Mouse (Mus musculus) forelimb bud, embryonic 11.5 days (tissue): Measurements from ENCODE around the gene Ifng.
"Not testable (repeated sequence)": the region's sequence is repeated elsewhere in the genome, so short reads cannot be mapped to it uniquely, and the experiment has no call there.

Experiments used
- DNase-seq: peaks from one replicate; pipeline ENCODE4 v3.0.0-alpha.2; 2012; ENCODE audit warnings: low read depth, low spot score

Gene Ifng

DNA sequence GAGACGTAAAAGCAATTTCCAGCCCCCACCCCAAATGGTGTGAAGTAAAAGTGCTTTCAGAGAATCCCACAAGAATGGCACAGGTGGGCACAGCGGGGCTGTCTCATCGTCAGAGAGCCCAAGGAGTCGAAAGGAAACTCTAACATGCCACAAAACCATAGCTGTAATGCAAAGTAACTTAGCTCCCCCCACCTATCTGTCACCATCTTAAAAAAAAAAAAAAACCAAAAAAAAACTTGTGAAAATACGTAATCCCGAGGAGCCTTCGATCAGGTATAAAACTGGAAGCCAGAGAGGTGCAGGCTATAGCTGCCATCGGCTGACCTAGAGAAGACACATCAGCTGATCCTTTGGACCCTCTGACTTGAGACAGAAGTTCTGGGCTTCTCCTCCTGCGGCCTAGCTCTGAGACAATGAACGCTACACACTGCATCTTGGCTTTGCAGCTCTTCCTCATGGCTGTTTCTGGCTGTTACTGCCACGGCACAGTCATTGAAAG is at the start of gene Ifng:
Gene Ifng (plus strand): TSS at position 305 of the 499 bp plus-strand sequence.
- DNase-seq, result no peak

DNA sequence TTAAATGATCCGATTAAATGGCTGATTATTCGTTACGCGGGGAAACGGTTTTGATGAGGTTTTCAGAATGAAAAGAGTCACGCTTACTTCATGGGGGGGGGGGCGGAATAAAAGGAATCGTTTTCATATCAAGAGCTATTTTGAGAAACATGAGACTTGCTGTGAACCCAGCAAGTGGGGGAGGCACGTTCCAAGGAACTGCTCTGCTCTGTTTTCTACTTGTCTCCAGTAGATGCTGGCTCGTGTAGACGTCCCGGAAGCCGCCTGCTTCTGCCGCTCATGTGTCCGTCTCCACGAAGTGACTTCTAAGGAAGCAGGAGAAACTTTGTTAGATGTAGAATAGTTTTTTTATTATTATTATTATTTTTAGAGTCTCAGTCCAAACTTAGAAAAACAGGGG is 40.9 kb upstream of the Ifng start:
- DNase-seq, result no peak

DNA sequence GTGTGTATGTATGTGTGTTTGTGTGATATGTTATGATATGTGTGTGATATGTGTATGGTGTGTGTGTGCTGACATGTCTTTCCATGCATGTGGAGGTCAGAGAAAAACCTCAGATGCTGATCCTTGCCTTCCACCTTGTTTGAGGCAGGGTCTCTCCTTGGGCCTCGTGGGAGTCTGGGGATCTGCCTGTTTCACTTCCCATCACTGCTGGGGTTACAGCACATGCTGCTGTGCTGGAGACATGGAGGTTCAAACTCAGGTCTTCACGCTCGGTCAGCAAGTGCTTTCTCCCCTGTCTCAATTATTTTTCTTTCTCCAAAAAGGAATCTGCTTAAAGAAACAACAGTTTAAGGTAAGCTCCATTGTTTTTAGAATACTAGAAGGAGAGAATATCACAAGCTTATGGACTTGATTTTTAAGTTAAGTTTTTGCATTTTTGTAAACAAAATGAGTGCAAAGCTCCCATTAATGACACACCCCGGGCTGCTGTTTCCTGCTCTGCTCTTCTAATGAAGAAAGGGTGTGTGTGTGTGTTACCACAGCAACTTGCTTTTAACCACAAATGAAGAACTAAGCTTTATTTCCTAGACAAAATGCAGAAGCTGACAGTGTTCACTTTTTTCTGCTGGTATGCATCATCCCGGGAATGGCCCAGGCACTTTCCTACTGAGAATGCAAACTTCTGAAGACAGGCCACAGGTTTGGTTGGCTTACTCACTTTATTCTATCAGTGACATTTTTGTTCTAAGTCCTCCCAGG is 34.2 kb upstream of the Ifng start:
- no peak for DNase-seq

DNA sequence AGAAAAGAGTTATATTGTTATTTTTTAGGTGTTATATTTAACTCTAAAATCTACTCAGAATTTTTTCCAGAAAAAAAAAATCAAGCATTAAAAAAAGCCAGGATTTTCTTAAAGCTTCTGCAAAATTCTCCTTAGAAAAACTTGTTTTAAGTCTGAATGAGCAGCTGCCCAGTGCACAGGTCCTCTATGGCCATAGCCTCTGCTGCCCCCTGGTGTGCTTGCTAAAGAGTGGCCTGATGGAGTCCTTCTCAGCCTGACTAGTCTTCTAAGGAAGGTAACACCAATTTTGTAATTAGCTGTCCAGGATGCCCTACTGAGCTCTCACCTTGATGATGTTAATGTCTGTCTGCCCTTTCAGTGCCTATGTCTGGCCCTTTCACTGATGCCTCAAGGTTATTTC is 29.5 kb upstream of the Ifng start:
- DNase-seq, result no peak

DNA sequence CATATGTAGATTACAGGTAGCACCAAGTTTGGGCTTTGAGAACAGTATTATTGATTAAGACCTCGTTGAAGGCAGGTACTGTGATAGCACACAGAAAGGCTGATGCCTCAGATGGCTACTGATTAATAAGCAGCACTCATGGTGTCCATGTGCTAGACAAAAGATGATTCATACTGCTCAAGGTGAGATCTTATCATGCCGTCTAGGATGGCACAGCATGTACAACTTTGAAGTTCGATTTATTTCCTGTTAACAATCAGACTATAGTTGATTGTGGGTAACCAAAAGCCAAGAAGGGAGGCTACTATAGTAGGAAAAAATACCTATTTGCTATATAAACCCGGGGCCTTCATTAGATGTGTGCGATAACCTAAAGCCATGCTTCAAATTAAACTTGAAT is 28.1 kb upstream of the Ifng start:
- DNase-seq, result no peak

DNA sequence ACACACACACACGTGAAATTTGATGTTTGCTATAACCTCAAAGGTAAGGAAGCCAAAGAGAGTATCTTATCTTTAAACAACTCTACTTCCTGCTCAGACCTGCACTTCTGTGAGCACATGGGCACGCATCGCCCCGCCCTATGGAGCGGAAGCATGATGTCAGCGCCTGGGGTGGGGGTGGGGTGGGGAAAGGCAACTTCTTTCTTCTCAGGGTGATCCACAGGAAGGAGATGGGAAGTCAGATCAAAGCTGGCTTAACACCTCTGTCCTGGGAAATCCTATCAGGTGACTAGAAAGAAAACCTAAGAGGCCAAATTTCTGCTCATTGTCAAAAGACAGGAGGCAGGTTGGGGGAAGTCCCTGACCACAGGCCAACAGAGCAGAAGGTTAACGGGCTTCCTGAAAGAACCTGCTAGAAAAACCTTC is 21.8 kb upstream of the Ifng start:
- no peak for DNase-seq

DNA sequence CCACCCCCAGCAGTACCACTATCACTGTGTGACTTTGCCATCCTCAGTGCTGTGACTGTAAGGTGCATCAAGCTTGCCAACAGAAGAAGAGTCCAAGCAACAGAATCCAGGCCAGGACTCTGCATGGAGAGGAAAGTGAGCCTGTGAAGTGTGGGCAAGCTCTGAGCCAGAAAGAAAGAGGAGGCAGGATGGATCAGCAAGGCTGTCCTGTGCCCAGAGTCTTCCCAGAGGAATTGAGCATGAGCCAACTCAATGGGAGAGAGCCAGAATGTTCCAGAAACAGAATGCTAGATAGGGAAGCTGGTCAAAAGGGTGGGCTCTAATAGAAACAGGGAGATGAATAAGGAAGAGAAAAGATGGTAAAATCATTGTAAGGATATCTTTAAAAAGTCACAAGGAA is 19.9 kb upstream of the Ifng start:
- DNase-seq, result no peak

DNA sequence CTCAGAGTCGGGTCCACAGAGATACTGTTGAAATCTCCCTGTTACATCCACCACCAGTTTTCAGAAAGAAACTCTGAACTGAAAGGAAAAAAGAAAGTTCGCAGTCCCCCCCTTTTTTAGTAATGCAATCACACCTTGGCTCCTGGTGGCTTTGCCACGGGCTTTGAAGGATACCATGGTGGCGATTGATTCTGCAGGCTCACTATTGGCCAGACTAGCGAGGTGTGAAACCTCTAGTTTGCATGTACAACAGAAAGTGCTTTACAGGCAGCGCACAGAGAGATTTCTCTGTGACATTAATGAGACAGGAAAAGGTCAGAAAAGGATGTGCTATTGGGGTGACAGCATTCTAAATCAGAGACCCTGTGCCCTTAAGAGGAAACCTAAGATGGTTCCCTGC is 5.3 kb upstream of the Ifng start:
- no peak for DNase-seq

DNA sequence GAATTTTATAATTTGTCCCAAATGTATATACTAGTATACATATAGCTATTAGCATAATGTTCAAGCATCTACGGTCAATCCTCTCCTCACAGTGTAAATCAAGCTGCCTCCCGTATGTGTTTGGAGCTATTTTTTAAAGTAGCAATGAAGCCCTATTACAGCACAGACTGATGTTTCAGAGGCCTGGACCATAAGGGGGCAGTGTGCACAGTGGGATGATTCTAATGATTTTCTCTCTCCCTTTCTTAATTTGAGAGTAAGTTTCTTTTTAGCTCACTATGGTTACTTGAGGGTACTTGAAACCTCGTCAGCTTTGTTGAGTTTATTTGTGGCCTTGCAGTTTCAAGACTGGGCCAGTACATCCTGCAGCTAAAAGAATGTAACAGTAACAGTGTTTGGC is 1.1 kb downstream of the Ifng start:
- no peak for DNase-seq

DNA sequence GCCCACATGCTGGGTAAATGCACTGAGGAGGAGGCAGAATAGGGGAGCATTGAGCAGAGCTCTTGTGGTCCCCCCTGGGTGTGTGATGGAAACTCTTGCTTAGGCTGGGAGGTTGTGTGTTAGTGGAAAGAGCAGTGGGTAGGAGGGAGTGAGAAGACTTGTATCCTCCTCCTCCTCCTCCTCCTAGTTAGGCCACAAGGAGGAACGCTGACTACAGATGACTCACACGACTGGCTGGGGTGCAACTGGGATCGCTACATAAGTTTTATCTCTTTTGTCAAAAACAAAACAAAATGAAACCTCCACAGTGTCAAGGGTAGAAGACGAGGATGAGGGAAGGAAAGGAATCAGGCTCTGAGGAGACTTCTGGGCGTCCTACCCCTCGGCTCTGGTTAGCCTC is 2.2 kb downstream of the Ifng start:
- no peak for DNase-seq

DNA sequence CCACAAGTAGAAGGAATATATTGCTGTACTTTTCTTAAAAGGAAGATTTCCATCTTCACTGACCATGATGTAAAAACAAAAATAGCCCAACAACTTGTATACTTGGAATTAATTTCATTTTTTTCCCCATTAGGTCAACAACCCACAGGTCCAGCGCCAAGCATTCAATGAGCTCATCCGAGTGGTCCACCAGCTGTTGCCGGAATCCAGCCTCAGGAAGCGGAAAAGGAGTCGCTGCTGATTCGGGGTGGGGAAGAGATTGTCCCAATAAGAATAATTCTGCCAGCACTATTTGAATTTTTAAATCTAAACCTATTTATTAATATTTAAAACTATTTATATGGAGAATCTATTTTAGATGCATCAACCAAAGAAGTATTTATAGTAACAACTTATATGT is 4.2 kb downstream of the Ifng start:
- no peak for DNase-seq

DNA sequence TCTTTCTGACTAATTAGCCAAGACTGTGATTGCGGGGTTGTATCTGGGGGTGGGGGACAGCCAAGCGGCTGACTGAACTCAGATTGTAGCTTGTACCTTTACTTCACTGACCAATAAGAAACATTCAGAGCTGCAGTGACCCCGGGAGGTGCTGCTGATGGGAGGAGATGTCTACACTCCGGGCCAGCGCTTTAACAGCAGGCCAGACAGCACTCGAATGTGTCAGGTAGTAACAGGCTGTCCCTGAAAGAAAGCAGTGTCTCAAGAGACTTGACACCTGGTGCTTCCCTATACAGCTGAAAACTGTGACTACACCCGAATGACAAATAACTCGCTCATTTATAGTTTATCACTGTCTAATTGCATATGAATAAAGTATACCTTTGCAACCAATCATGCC is 4.7 kb downstream of the Ifng start:
- no peak for DNase-seq

DNA sequence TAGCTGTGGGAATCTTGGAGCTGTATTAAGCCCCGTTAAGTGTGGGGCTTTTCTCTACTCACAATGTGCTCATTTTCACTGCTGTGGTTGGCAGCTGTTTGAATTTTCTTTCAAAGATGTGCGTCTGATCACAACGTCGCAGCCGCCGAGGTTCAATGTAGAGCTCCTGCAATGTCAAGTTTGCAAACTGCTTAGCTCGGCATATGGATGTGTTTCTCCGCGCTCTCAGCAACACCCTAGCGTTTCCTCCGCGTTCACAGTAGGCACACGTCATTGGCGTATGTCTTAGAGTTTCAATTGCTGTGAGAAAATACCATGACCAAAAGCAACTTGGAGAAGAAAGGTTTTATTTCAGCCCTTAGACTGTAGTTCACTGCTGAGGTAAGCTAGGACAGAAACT is 5.1 kb downstream of the Ifng start:
- DNase-seq, result no peak

DNA sequence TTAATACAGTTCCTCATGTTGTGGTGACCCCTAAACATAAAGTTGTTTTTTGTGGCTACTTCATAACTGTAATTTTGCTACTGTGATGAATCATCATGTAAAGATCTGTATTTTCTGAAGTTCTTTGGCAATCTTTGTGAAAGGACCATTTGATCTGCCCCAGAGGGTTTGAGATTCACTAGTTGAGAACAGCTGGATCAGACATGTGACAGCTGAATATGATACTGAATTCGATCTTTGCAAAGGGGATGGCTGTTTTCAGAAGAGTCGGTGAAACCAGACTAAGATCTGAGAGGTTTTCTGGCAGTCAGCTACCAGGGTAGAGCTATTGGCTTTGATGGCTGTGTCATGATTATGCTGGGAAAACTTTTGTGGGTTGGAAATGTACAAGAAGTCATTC is 10.9 kb downstream of the Ifng start:
- no peak for DNase-seq

DNA sequence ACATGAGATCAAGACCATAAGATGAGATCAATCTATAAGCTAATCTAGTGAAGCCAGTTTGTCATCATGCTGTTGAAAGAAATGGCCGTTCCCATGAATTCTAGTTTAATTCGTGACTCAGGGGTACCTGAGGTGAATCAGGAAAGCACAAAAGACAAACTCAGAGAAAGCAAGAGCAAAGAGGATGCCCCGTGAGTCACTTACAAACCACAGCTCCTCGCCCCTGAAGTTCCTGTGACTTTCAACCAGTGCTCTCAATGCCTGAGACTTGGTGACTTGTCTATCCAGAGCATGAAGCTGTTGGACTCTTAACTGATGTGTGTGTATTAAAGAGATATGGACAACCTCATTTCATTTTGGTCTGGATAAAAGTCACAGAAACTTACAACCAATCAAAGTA is 17.9 kb downstream of the Ifng start:
- no peak for DNase-seq

DNA sequence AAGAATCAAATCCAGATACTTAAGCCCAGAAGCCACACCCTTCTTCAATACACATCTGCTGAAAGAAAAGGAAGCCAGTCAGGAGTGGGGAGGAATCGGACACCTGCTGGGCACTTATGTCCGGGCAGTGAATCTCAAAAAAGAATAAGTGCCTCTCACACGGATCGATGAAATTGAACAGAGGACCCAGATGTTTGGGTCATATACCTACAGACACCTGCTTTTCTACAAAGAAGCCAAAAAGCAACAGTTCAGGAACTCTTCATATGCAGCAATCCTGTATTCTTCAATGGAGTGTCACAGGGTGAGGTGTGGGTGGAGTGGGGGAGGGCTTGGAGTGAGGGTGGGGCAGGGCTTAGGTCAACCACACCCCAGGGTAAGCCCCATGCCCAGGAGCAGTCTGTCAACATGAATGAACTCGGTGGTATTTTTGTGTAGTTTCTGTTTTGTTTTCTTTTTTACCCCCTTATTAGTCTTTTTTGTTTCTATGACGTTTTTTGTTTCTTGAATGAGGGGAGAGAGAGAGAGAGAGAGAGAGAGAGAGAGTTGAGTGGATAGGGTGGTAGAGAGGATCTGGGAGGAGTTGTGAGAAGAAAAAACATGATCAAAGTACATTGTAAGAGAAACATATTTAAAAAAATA is 20.4 kb downstream of the Ifng start:
- no peak for DNase-seq

DNA sequence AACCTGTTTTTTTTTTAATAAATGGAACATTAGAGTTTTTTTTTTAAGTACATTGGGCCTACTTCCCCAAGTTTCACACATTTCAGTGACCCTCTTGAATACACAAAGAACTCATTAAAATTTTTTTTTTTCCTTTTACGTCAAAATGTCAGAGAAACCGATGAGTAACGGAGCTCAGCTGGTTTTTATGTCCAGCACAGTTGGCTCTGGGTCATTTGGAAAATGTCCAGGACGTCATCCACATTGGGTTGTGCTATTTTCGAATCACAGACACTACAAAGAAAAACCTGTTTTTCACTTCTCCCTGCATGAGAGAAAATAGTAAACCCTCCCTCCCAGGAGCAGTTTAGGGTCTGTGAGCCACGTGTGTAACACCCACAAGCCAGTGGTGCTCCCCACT is 25.6 kb downstream of the Ifng start:
- DNase-seq, result no peak

DNA sequence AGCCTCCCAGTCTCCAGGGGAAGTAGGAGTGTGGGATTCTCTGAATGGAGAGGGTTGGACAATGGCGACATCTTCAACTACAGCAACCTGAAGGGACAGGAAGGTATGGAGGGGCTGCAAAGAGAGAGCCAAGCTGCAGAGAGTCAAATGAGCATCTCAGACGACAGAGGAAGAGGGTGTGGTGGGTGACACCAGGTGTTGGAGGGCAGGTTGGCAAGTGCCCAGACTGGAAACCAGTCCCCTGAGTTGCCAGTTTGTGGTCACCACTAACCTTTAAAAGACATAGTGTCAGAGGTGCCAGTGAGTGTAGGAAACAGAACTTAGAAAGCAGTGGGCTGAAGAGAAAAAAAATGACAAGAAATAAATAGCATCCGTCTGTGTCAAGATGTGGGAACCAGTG is 28.2 kb downstream of the Ifng start:
- DNase-seq, result no peak

DNA sequence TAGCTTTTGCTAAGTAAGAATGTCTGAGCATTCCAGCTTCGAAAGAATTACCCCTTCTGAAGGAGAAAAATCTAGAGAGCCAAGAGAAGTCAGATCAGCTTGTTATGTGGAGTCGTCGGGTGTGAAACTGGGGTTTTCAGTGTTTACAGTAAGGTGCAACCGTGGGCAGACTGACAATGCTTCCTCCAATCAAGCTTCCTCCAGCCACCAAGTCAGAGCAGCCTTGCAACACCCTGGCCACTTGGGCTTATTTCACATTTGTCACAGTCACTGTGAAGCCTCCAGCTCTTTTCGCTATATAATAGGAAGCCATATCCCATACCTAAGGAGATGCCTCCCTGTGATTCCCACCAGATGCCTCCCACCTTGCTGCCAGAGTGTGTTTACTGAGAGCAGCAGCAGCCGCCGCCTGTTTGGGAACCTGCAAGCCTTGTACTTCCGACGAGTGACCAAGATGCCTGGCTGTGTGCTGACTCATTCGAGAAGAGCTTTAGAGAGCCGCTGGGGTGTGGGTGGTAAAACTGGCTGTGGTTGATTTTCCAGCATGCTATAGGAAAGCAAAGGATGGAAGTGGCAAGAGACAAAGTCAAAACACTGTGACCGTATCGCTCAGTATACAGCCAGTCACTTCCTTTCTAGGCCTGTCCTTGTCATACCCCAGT is 29.6 kb downstream of the Ifng start:
- no peak for DNase-seq

DNA sequence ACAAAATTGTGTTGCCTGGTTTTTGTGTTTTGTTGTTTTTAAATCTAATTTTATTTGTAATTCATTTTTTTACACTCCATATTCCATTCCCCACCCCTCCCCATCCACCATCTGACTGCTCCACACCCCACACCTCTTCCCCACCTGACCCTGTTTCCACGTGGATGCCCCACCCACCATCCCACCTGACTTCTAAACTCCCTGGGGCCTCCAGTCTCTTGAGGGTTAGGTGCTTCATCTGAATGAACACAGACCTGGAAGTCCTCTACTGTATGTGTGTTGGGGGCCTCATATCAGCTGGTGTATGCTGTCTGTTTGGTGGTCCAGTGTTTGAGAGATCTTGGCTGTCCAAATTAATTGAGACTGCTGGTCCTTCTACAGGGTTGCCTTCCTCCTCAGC is 32.0 kb downstream of the Ifng start:
- not testable (repeated sequence) for DNase-seq

DNA sequence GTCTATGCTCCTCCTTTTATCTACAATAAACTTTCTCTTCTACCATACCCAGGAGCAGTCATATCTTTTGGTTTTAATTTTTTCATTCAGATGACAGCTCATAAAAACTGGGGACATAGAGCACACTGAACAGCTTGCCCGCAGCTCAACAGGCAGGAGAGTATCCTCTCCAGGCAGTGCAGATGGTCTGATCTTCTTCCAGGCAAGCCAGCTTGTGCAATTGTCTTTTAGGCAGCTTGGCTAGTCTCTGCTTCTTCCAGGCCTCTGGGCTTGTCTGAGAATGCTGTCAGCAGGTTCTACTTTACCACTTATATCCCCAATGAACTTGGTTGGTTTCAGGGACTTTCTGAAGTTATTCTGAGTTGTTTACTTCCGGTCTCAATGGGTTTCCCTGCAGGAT is 35.9 kb downstream of the Ifng start:
- no peak for DNase-seq

DNA sequence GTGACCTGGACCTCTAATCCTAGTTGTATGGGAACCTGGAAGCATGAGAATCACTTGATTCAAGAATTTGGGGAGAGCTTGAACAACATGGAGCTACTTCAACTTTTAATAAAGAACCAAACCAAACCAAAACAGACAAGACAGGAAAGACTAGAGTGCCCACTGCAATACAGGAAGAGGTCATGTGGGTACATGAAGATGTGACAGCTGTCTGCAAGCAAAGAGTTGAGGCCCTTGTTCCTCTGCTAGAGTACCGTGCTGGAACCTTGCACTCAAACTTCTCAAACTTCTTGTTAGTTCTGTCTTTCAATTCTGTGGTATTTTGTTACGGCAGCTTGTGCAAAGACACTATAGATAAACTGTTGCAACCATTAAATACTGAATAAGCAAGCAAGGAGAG is 36.5 kb downstream of the Ifng start:
- no peak for DNase-seq

DNA sequence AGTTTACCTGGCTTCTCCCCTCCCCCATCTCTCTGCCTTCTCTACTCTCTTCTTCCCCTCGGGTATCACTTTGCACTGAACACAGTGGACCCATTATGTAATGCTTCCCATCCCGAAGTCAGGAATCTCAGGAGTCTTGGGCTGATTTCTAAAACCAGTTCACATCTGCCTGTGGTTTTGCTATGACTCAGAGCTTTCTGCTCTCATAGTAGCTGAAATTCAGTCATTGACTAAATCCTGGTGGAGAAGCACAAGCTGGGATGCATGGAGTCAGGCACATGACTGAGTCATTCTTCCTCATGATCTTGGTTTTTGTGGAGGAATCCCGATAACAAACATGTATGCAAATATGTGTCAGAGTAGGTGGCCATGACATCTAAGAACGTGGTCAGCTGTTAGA is 38.4 kb downstream of the Ifng start:
- no peak for DNase-seq
